Mouse (Mus musculus) thymus, postnatal 4 days (tissue): ENCODE data around the gene Gcdh.
A peak's percentile ranks its signal among the peaks of the same experiment; 100 is the strongest.
"Not testable (repeated sequence)": the region's sequence is repeated elsewhere in the genome, so short reads cannot be mapped to it uniquely, and the experiment has no call there.

Source experiments
- DNase-seq: peaks from one replicate; pipeline ENCODE4 v3.0.0; 2021

Gcdh gene

DNA sequence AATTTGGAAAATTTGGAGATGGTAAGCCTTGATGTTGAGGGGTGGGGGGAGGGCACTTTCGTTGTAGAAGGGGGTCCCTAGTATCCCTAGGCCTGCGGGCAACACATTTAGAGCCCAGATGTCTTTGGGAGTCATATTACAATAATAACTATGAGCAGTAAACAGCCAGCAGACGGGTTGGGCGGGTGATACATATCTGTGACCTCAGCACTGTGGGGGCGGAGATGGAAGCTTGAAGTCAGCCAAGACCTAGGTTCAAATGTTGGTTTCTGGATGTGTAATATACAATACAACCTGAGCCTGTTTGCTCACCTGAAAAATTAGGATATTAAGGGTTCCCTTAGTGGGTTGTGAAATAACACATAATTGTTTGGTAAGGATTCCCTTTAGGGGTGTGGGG is 16.2 kb upstream of the Gcdh start:
- DNase-seq, result no peak

DNA sequence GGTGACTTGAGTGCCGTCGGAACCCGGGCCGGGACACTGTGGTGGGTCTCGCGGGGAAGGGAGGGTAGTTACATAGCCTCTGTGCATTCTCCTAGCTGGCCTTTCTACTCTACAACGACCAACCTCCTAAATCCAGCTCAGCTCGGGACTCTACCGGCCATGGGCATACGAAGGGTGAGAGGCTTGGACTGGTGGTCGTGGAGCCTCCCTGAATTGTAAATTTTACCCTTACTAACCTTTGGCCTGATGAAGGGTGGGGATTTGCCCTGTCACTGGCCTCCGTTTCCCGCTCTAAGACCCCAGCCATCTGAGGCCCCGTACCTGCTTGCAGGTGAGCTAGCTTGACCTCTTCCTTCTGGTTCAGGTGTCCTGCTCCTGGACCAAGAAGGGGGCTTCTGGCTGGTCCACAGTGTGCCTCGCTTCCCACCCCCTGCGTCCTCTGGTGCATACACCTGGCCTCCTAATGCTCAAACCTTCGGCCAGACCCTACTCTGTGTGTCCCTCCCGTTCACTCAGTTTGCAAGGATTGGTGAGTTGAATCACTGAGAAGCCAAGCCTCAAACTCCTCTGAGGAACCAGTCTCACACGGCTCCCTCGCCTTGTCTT is 15.5 kb upstream of the Gcdh start:
- DNase-seq, result no peak

DNA sequence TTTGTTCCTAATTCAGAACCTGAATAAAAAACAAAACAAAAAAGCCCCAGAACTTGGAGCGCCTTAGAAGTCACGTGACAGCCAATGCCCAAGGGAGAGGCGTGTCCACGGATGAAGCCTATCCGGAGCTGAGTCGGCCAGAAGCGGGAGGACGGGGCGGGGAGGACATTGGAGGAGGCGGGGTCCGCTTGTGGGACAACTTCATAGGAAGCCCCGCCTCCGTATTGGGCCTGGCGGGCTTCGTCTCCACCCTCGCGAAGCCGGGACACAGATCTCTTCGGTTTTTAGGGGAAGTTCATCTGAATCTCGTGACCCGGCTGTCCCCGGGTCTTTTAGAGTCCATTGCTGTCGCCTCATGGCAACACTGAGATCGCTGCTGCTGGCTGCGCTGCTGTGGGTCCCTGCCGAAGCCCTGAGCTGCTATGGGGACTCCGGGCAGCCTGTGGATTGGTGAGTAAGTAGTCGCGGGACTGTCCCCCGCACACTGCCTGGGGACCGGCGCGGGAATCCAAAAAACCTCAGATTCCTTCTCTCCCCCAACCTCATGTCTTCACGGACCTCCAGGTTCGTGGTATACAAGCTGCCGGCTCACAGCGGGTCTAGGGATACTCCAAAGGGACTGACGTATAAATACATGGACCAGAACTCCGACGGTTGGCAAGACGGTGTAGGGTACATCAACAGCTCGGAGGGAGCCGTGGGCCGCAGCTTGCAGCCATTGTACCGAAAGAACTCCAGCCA is 14.9 kb upstream of the Gcdh start, which contains the start of gene Dnase2a:
Dnase2a (plus strand) TSS at position 140 of the 741 bp plus-strand sequence.
- DNase-seq, result peak; percentile 78

DNA sequence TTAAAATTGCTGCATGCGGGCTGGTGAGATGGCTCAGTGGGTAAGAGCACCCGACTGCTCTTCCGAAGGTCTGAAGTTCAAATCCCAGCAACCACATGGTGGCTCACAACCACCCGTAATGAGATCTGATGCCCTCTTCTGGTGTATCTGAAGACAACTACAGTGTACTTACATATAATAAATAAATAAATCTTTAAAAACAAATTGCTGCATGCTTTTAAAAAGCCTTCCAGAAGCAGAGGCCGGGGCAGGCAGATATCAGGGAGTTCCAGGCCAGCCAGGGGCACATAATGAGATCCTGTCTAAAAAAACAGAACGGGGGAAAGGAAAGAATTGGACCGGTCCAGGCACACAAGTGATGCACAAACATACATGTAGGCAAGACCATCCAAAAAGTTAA is 14.3 kb upstream of the Gcdh start:
- DNase-seq, result not testable (repeated sequence)

DNA sequence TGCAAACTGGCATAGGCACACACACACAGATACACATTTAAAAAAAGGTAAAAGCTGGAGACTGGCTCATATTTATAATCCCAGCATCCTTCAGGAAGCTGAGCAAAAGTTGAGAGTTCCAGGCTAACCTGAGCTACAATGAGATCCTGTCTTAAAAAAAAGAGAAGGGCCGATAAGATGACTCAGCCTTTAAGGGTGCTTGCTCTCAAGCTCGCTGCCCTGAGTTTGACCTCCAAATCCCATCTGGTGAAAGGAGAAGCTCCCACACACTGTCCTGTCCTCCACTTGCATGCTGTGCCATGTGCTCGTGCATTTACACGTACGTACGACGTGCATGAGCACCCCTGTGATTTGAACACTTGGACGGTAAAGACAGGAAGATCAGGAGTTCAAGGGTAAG is 13.8 kb upstream of the Gcdh start:
- DNase-seq, result no peak

DNA sequence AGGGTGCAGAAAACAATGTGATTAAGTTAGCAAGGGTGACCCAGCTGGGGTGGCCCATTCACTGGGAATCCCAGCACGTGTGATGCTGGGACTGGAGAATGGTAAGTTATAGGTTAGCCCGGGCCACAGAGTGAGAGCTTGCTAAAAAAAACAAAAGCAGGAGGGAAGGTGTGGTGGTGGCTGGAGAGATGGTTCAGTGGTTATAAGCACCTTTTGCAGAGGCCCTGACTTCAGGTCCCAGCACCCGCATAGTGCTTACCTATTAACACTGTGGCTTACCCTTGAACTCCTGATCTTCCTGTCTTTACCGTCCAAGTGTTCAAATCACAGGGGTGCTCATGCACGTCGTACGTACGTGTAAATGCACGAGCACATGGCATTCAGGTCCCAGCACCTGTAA is 13.3 kb upstream of the Gcdh start:
- DNase-seq, result no peak

DNA sequence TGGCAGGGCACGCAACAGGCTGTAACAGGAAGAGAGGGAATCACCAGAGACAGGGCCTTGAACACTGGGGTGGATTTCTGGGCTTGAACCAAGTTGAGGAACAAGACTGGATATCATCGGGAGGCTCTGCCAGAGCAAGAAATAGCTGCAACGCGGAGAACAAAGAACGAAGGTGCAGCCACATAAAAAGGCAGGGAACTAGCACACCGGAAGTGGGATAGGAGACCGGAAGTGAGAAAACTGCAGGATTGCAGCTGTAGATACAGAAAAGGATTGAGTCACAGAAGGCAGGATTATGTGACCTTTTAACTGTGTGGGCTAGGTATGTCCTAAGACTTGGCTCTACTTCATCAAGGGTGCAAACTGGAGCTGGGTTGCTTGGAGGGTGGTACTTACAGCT is 10.6 kb upstream of the Gcdh start:
- no peak for DNase-seq

DNA sequence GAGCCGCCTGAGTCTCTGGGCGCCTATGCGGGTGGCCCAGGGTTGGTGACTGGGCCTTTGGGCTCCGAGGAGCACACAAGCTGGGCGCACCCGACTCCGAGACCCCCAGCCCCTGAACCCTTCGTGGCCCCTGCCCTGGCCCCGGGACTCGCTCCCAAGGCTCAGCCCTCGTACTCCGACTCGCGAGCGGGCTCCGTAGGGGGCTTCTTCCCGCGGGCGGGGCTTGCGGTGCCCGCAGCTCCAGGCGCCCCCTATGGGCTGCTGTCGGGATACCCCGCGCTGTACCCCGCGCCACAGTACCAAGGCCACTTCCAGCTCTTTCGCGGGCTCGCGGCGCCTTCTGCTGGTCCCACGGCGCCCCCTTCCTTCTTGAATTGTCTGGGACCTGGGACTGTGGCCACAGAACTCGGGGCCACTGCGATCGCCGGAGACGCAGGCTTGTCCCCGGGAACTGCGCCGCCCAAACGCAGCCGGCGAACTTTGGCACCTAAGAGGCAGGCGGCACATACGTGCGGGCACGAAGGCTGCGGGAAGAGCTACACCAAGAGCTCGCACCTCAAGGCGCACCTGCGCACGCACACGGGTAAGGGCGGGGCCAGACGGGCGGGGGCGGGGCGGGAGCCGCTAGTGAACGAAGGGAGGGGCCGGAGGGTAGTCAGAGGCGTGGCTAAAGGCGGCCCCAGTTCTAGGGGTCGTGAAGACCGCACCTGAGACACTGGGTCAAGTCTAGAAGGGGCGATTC is 9.4 kb upstream of the Gcdh start:
- peak; percentile 99 for DNase-seq

DNA sequence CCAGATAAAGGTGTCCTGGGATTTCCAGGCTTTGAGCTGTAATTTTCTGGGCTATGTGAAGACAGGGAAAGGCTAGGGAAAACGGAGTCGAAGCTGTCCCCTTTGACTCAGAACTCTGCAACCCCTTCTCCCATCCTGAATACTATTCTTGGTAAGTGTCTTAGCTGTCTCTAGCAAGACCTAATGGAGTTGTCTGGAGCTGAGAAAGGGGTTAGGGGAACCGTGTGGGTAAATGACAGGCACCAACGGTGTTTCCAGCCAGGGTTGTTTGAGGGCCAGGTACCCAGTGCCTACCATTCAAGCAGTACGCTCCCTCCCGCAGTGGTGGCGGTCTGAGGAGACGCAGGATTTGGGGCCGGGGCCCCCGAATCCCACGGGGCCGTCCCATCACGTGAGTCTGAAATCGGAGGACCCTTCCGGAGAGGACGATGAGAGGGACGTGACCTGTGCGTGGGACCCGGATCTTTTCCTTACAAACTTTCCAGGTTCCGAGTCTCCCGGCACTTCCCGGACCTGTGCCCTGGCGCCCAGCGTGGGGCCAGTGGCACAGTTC is 8.7 kb upstream of the Gcdh start:
- DNase-seq, result no peak

DNA sequence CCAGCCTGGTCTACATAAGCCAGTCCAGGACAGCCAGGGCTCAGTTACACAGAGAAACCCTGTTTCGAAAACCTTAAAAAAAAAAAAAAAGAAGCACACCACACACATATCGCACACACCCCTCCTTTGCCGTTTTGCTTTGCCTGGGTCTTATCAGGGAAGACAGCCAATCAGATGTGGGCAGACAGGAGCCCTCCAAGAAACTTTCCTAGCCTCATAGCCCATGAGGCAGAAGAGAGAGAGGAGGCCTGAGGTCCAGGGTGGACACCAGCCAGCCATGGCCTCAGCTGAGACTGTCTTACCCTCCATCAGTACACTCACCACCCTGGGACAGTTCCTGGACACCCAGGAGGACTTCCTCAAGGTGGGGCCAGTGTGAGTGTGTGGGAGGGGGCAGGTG is 8.0 kb upstream of the Gcdh start, which contains the start of gene Klf1:
Klf1 (plus strand) TSS at position 177 of the 400 bp plus-strand sequence.
- no peak for DNase-seq

DNA sequence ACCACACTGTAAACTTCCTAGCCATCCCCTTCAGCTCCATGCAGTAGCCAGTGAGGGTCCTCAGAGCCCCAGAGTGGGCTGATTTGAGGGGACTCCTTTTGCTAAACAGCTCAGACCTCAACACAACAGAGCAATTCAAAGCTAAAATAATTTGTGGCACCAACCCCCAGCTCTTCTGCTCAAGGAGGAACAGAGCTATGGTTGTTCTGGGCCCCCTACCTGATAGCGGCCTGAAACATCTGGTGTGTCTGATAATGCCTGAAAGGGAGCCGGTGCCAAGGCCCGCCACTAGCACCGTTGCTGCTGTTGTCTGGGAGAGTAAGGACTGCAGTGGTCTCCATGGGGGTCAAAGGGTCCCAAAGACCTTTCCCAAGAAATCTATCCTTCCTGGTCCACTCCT is 7.3 kb upstream of the Gcdh start:
- DNase-seq, result no peak

DNA sequence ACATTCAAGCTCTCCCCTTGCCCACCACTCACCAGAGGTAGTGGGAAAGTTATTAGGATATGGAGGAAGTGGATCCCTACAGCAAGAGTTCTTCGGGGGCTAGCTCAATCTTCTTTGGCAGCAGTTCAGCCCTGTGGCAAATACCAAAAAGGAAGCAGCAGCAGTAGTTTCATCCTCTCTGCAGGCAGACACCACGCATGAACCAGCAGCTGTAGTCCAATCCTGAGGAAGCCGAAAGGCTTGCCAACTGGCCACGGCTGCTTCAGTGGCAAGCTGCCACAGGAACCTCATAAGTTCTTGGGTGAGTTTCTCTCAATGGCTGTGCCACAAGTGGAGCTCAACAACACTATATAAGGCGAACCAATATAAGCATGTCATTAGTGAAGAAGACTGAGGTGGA is 2.2 kb upstream of the Gcdh start:
- no peak for DNase-seq

DNA sequence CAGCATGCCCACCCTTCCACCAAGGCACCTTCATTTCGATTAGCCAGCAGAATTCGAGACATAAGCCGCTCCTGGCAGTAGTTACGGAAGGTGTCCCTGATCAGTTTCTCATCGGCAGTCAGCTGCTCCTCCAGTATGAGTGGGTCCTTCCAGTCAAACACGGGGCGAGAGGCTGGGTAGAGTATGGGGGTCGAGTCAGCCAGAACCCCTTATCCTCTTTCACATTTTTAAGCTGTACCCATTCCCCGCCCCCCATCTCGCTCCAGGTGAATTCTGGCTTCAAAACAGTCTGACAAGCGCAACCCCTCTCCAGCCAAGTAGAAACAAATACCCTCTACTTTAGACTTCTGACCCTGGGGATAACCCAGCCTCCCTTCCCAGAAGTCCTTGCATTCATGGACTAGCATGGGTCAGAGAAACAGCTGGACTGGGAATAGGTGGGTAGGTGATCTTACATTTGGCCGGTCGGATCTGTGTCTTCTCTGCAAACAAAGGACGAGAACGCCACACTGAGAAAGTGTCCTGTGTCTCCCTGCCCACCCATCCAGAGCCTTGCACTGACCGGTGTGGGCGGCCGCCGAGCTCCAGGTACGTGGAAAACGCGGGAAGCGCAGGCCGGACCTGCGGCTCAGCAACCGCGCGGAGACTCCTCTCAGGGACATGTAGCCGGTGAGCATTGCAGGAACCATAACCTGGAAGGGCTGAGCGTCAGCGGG is 570 bp downstream of the Gcdh start:
- DNase-seq, result no peak

DNA sequence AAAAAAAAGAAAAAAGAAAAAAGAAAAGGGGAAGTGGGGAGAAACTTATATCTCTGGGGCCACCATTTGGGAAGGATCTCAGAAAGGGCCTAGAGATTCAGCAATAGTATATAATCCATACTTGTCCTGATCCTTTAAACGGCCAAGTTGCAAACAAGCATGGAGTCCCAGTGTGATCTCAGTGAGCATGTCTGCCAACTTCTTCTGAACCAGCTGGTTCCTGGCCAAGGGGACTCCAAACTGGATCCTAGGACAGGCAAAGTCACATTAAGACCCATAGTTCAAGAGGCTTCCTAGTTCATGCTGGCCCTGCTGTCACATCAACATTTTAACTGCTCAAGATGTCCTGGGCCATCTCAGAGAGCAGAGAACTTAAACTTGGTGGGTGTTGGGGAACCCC is 4.6 kb downstream of the Gcdh start:
- no peak for DNase-seq

DNA sequence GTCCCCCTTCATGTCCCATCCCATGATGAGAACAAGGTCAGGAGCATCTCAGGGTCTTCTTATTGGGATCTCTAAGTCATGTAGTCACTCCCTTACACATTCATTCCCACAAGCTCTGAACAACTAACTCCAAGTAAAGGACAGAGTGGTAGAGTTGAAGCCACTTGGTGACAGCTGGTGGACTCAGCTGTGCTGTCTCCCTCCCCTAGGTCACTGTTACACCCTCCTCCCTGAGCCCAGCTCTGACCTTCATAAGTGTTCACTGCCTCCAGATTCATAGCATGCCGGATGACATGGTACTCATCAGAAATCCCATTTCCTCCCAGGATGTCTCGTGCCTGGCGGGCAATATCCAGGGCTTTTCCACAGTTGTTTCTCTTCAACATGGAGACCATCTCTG is 5.4 kb downstream of the Gcdh start:
- DNase-seq, result no peak

DNA sequence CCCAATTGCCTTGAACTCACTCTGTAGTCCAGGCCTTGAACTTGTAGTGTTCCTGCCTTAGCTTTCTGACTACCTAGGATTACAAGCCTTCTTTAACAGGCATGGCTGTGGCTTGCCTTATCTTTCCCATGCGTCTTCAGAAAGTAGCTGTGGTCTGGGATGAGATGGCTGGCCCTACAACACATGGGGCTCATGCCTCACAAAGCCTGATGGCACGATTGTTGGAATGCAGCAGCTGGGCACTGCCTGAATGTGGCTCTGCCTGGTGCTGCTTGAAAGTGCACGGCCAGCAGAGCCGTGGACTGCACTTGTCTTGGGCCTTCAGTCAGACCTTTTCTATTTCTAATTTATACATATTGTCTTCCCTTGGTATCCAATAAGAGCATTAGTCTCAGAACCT is 9.0 kb downstream of the Gcdh start:
- no peak for DNase-seq

DNA sequence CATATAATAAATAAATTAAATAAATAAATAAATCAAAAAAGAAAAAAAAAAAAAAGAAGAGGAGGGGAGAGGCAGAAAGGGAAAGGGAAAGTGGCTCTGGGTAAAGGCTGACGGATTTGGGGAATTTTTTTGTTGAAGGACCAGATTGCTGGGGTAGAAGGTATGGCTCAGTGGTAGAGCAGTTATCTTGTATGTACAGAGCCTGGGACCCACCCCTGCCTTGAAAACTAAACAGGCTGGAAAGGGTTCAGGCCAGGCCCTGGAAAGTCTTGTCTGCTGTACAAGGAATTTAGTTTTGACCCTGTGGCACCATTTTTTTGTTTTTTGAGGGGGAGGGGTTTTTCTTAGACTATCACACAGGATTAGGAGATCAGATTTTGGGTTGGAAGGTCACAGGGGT is 14.8 kb downstream of the Gcdh start:
- DNase-seq, result no peak

DNA sequence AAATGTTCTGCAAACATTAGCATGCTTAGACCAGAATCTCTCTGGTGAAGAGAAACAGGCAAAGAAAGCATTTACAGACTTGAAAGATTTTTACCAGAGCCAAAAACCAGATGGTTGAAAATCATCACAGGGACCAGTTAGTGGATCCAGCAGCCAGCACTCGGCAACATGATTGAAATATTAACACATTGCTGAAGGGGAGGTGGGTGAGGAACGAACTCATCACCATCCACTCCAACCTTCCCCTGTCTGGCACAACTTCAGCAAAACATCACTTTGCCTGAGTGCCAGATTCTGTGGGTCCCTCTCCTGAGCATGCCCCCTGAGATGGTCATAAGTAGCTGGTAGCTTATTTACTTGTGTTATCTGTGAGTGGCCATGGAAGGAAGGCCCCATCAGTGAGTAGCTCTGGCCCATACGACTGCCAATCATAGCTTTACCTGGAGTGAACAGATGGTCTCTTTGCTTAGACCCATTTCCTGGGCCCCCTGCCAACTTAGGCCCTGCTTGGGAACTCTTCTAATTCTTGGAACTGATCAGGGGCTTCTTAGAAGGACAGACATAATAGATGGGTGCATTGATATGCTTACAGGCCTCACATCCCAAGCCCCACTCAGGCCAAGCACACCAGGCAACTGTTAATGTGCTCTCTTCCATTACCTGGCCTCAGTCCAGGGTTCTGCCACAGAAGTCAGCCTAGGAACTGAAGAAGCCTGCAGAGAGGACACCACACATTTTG is 16.3 kb downstream of the Gcdh start:
- DNase-seq, result no peak

DNA sequence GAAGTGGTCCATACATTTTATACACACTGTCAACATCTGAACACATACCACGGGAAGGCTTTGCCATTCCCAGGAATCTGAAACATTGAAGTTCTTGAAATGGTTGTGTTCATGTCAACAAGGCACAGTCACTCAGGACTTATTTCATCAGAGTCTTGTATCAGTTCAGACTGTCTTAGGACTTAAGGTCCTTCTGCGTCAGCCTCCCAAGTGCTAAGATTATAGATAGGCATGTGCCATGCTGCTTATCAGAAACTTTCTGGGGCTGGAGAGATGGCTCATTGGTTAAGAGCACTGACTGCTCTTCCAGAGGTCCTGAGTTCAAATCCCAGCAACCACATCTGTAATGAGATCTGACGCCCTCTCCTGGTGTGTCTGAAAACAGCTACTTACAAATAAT is 19.4 kb downstream of the Gcdh start:
- no peak for DNase-seq

DNA sequence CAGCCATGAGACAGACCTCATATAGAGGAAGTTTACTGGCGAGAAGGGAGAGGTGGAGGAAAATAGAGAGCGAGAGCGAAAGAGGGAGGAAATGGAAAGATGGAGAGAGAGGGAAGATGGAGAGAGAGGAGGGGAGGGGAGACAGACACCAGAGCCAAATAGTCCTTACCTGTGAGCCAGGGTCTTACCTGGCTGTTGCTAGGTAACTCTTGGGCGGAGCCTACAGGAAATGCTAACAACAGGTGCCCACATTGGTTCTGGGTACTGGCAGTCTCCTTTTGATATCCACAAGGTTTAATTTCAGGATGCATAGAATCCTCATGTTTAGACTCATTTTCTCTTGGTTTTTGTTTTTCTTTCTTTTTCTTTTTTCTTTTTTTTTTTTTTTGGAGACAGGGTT is 20.7 kb downstream of the Gcdh start:
- DNase-seq, result no peak

DNA sequence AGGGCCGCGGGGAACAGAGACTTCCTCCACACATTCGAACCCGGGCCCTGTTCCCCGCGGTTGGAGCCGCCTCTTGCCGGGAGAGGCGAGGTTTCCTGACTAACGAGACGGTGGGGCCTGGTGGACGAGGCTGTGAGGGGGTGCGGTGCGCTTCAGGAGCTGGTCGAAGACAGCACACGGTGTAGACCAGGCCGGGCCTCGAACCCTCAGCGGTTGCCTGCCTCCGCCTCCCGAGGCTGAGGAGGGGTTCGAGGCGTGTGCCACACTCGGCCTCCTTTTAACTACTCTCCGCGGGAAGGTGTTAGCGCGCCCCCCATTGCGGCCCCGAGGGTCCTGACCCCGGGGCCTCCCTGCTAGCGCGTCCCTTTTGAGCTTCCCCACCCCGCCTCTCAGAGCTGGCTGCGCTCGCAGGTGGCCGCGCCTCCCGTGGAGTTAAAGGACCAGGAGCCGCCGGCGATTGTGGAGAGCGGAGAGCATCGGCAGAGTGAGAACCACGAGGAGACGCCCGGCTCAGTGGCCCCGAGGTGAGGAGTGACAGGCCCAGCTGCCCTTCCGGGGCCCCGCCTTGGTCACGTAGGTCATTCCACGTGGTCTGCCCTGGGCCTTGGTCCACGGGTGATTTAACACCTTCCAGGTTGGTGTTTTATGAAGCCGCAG is 21.3 kb downstream of the Gcdh start:
- DNase-seq, result peak; percentile 60
